Mouse (Mus musculus) cerebellum, adult 11 months (tissue): ENCODE measurements around the gene Gpm6a.
"Not testable (repeated sequence)": the region's sequence is repeated elsewhere in the genome, so short reads cannot be mapped to it uniquely, and the experiment has no call there.

Source experiments
- DNase-seq: peaks from one replicate; pipeline ENCODE4 v3.0.0; 2022

The Gpm6a gene

GRCm38 (mm10) chr8:55017071-55017470 lies 62.4 kb downstream of the Gpm6a start:
- DNase-seq, result no peak

GRCm38 (mm10) chr8:55025851-55026660 lies 71.4 kb downstream of the Gpm6a start:
- no peak for DNase-seq

GRCm38 (mm10) chr8:55026661-55027000 lies 72.0 kb downstream of the Gpm6a start:
- no peak for DNase-seq

- DNase-seq, result no peak
Observed at GRCm38 (mm10) chr8:55028371-55028770, 73.7 kb downstream of the Gpm6a start.

GRCm38 (mm10) chr8:55031099-55031498 lies 76.5 kb downstream of the Gpm6a start:
- DNase-seq, result no peak

GRCm38 (mm10) chr8:55034309-55034708 lies 79.7 kb downstream of the Gpm6a start:
- peak; percentile 92 for DNase-seq

- DNase-seq, result no peak
Observed at GRCm38 (mm10) chr8:55035416-55035815, 80.8 kb downstream of the Gpm6a start.

- DNase-seq, result peak; percentile 86
Observed at GRCm38 (mm10) chr8:55042955-55043354, 88.3 kb downstream of the Gpm6a start.

- no peak for DNase-seq
Observed at GRCm38 (mm10) chr8:55048396-55048795, 93.8 kb downstream of the Gpm6a start.

- DNase-seq, result no peak
Observed at GRCm38 (mm10) chr8:55049979-55050378, 95.3 kb downstream of the Gpm6a start.

GRCm38 (mm10) chr8:55068811-55069210 lies 114.2 kb downstream of the Gpm6a start:
- DNase-seq, result not testable (repeated sequence)

GRCm38 (mm10) chr8:55073481-55073880 lies 118.8 kb downstream of the Gpm6a start:
- no peak for DNase-seq

GRCm38 (mm10) chr8:55102195-55102594 lies 147.6 kb downstream of the Gpm6a start:
- no peak for DNase-seq

- DNase-seq, result no peak
Observed at GRCm38 (mm10) chr8:55103065-55103464, 148.4 kb downstream of the Gpm6a start.

GRCm38 (mm10) chr8:55103891-55104481 lies 149.3 kb downstream of the Gpm6a start:
- no peak for DNase-seq
